Mouse (Mus musculus) urinary bladder, postnatal 14 days (tissue): Measurements from ENCODE around the gene Bcor.
A peak's percentile ranks its signal among the peaks of the same experiment; 100 is the strongest.

Source experiments
- DNase-seq: peaks from one replicate; pipeline ENCODE4 v3.0.0; 2021; ENCODE audit warnings: low spot score

Gene Bcor

DNA sequence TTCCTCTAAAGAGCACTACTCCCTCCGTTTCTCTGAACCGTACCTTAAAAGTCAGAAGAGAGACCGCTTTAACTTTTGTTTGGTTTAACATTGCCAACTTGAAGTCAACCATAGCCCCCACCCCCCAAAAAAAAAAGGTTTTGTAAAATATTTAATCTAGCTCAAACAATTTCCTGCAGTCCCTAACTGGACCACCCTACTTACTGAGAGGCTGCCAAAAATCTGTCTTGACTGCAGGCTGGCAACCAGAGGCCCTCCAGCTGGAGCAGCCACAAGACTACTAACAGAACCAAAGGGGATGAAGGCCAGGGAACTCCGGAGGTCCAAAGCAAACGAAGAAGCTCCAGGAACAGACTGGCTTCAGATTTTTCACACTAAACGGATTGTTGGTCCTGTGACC, 156.2 kb downstream of the Bcor start:
- DNase-seq, result no peak

DNA sequence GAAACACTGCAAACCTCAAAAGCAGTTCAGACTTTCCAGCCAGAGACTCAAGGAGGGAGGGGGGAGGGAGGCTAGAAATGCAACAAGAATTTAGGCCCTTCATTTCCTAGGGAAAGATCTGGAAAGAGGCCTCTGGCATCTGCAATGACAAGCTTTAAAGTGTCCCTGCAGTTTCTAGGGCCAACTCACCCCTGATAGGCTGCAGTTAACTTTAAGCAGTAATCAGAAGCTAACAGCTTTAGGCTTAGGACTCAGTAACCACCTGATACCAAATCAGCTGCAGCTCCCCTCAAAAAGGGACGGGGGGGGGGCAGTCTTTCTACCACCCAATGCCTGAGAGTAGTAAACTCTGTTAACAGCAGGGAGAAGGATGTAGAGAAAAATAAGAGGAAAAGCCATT, 156.6 kb downstream of the Bcor start:
- no peak for DNase-seq

DNA sequence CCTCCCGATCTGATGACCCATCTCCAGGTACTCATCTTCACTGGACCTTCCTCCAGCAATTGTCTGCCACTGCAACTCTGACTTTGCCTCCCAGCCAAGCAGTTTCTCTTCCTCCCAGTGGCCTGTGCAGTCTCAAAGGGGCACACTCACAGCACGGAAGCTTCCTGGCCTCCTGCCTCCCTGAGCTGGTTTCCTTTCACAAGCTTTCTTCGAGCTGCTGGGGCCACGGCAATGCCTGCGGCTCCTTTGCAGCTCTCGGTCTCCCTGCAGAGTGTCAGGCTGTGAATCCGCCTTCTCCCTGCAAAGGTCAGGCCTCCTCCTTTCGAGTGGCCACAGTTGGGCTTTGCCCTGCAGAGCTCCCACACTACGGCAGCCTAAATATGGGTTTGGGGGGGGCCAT, 157.0 kb downstream of the Bcor start:
- DNase-seq, result no peak

DNA sequence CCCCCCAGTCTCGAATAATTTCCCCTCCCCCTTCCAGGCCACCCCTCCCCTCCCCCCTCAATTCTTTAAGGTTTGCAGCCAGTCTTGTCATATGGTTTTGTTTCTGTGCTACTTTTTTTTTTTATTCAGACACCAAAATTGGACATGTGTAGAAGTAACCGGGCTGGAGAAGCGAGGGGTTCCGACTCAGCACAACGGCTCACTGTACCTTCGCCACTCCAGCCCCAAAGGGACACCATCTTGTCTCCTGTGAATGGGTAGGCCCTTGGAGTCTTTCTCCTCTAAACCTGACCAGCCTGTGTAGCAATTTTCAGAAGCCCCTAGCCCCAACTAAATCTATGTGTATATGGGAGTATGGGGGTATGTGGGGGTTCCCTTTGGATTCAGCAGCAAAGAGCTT, 157.6 kb downstream of the Bcor start:
- no peak for DNase-seq

DNA sequence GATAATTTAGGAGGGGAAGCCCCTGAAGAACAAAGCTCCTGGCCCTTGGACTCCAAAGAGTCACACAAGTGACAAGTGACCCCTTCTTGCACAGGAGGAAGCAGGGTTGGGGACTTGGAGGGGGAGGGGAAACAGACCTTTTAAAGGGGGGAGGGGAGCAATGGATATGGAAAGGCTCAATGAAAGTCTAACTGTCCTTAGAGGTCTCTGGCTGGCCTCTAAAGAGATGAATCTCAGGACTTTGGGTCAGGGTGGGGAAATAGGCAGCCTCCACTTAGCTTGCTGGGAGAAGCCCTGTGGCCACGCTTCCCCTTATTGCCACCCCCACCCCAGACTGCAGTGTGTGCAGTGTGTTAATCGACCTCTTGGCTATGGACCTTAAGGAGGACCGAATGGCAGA, 158.2 kb downstream of the Bcor start:
- no peak for DNase-seq

DNA sequence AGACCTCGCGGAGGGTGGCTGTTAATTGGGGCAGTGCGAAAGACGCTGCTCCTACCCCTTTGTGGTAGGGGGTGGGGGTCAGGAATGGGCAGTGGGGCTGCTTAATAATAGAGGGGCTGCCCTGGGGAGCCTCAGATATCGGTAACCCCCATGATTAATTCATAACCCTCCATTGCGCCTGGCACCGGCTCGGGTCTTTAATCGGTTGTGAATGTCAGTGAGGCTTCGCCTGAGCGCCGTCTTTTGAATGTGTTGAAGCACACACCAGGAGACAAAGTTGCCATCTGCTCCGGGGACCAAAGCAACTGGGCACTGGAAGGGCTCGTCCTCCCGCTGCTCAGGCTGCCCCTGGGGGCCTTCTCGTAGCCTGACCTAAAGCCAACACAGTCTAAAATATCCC, 158.8 kb downstream of the Bcor start:
- no peak for DNase-seq

DNA sequence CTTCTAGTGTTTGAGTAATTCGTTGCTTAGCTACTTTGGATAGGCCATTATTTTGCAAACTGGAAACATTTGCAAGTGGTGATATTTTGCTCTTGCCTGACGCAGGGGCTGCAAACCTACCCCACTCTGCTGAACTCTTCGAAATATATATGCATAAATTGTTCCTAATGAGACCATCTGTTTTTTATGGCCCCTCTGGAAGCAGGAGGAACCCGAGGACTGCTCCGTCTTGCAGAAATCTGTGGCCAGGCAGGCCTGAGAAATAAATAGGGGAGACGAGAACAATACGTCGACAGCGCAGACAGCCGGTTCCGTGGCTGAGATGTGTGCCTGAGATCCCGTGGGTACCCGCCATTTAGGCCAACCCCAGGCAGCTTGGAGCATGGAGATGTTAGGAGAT, 159.5 kb downstream of the Bcor start:
- no peak for DNase-seq

DNA sequence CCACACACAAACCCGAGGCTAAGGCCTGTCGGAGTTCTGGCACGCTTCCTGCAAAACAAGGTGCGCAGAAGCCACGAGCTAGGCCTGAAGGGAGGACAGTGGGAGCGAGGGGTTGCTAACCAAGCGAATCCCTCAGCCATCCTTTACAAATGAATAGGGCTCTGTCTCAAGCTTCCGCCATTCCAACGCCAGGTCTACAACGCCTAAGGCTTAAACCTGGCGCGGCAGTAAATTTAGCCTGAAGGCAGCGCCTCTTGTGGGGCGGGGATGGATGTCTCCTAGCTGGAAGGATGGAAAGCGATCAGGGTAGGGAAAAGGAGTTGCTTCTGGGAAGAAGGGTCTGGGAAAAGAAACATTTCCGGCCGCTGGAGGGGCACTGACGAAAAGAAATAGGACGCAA, 160.2 kb downstream of the Bcor start:
- no peak for DNase-seq

DNA sequence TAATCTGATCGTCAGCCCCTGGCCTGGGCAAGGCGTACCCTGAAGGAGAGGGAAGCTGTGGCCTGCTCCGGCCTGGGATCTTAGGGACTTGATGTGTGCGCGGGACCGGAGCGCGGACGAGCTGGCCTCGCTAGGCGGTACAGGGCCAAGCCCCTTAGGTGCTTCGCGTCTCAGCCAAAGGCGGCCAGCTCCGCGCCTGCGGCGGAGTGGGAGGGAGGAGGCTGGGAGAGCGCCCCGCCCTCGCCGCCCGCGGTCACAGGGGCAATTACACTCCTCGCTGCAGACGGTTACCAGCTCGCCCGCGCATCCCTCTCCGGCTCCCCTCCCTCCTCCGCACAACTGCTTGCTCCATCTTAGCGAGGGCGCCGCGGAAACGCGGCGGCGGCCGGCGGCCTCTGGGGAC, 161.2 kb downstream of the Bcor start:
- peak; percentile 66 for DNase-seq

DNA sequence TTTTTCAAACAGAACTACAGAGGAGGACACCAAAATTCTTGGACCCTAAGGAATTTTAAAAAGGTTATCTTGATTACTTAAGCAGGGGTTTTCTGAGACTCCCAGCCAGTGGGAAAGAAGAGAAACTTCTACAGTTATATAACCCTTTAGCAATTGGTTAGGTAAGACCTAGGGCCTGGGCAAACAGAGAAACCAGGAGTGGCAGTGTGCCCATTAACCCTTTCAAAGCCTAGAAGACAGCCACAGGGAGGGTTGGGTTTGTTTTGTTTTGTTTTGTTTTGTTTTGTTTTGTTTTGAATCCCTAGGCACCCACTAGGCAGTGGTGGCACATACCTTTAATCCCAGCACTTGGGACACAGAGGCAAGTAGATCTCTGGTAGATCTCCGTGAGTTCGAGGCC, 163.3 kb downstream of the Bcor start:
- no peak for DNase-seq

DNA sequence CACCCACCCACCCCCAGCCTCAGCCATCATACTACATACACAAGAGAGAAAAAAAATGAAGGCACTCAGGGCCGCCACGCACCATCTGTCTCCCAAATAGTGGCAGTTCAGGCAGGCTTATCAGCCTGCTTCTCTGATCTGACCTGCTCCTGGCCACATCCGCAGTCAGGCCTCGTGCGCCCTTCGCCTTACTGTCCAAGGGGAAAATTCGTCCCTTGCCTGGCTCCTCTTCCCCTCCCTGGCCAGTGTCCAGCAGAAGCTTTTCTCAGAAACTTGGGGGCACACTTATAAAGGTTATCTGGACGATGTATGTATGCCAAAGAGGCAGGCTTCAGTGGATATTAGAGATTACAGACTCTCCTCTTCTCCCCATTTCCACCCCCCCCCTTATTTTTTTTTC, 163.7 kb downstream of the Bcor start:
- no peak for DNase-seq

DNA sequence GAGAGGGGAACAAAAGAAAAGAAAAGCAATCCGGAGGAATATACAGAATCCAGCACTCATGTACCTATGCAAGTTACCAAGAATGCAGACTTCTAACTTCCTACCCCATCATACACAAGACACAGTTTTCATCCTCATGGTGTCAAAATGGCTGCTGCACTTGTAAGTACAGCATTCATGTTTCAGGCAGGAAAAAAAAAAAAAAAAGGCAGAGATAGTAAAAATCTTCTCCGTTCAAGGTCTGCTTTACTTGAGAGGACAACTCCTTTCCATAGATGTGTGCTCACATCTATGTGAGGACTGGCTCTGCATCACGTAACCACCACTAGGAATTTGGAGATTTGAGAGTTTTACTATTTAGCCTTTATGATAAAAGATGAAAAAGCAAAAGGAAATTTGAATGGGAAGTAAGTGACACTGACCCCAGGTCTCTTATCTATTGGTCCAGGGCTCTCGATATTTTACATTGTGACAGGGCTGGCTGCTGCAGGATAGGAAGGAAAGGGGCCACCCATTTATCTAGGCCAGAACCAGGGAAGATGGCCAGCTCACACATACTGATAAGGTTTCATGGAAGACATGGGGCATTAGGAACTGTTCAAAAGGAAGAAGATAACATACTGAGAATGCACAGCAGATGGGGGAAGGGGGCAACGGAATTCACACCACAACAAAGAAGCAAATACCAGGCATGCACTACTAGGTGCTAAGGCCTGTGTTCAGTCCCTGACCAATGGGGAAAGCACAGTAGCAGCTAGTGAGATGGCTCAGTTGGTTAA, 166.3 kb downstream of the Bcor start:
- no peak for DNase-seq

DNA sequence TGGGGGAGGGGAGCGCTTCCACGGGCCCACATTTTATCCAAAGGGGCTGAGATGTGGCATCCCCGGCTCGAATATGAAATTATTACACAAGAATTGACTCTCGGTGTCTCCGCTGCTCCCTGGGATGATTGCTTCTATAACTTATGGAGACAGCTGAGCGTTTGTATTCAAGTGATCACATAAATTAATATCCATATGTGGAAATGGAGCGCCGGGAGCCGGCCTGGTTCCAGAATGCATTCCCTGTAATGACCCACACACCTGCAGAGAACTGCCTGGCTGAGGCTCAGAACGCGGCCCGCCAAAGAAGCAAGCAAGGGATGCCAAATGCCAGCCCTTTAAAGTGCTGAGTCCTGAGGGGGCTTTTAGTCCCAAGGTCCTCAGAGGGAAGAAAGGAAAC, 170.7 kb downstream of the Bcor start:
- no peak for DNase-seq

DNA sequence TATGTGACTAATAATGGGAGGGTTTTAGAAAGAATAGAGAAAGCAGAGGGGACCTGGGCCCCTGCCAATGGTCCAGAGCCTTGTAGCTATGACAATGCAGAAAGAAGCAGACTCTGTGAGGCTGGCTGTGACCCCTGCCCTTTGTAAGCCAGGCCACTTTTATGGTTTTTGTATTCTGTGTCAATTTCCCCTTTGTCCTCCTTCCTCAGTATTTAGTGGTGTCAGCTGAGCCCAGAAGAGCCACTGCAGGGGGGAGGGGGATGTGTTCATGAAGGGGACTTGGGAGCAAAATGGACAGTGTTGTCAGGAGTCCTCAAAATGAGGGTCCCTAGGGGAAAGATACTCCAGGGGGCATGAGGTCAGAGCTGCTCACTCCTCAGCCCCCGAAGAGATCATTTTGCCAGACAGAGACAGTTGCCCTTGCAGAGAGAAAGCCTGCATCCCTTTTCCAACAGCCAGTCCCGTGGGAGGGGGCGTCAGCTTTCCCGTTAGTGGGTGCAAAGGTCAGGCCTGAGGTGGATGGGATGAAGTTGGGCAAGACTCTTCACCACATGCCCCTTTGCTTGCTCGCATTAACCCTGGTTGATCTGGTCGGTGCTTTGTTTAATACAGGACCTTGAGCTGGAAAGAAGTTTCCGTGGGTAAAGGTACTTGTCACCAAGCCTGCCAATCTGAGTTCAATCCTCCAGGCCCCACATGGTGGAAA, 171.8 kb downstream of the Bcor start:
- DNase-seq, result no peak

DNA sequence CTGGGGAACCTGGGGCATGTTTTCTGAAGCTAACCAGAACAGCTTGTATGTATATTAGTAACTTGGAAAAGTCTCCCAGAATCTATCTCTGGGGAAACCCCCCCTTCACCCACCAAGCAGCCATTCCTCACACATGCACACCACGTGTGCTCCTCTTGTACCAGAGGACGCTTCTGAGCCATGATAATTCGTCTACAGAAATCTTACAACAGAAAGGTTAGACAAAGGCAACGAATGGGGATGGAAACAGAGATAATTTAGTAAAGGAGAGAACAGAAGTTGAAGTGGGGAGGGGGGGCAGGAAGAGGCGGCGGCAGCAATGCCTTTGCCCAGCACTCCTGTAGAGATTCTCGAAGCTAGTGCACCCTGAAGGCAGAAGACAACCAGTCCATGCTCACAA, 172.6 kb downstream of the Bcor start:
- no peak for DNase-seq
